Mouse (Mus musculus) B cell, adult 67 days (primary cell): ENCODE results near the gene Pde4b. TPM values are rescaled to one million over a fixed set of nuclear protein-coding genes. Genes with fewer than 3 reads are reported as not detected.

Experiments used
- total RNA-seq, 2 experiments: library from RNA; stranded (reverse); gene quantifications; 4 replicates each; pipeline ENCODE4 v1.2.4; 2023

The Pde4b gene
- total RNA-seq = 100 to 1,000 TPM; 152 to 160 TPM

DNA sequence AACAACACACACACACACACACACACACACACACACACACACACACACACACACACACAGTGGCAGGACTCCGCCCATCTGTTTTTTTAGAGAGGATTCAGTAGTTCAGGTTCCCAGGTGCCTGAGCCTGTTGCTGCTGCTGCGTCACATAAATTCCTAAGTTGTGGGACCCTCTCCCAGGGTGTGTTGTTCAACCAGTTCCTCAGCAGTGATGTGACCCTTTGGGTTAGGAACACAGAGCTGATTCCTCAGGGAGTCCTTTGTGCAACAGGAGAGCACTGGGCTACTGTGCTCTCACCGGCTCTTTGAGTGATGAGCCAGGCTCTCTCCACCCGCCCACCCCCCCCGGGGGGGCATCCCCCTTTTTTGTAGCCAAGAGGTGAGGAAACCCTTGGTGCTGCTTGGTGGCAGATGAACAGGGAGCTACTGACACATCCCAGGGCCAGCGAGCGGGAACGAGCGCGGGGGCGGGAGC is at the start of gene Pde4b:
TSS of gene Pde4b (plus strand) at position 453 of the 475 bp plus-strand sequence.

Other genes starting within 250 kb of the Pde4b start
- not detected for gene B020004J07Rik, start 243.5 kb upstream of the Pde4b start, total RNA-seq
- not detected for gene C130073F10Rik, start 193.8 kb upstream of the Pde4b start, total RNA-seq
- gene Gm12800, start 178.4 kb upstream of the Pde4b start, total RNA-seq = not detected
- not detected for gene Gm12794, start 147.1 kb upstream of the Pde4b start, total RNA-seq
- gene Gm12790, start 106.5 kb upstream of the Pde4b start, total RNA-seq = not detected
- not detected for gene Gm12789, start 100.9 kb upstream of the Pde4b start, total RNA-seq